Mouse (Mus musculus) G1E (cell line): ENCODE measurements around the gene Spock2. TPM values are rescaled to one million over a fixed set of nuclear protein-coding genes. Genes with fewer than 3 reads are reported as not detected.
A peak's percentile ranks its signal among the peaks of the same experiment; 100 is the strongest.
"Not testable (repeated sequence)": the region's sequence is repeated elsewhere in the genome, so short reads cannot be mapped to it uniquely, and the experiment has no call there.

Experiments used
- ATAC-seq: 2 replicates; pipeline ENCODE4 v1.8.0; 2016; ENCODE audit warnings: mild to moderate bottlenecking; ENCODE audit not compliant: insufficient number of reproducible peaks, poor library complexity, low FRiP score, severe bottlenecking; ENCODE audit errors: extremely low read depth
- DNase-seq: peaks from one replicate; pipeline ENCODE4 v3.0.0; 2012; ENCODE audit warnings: low spot score
- H3K27me3 ChIP-seq: 2 replicates; pipeline ENCODE4 v1.6.1; 2012; ENCODE audit warnings: mild to moderate bottlenecking, low read length, inconsistent platforms; ENCODE audit not compliant: insufficient read depth
- H3K36me3 ChIP-seq: replicated peaks from 2 replicates; pipeline ENCODE3; 2012; ENCODE audit warnings: mild to moderate bottlenecking, inconsistent platforms
- H3K4me1 ChIP-seq: 2 replicates; pipeline ENCODE4 v1.6.1; 2012; ENCODE audit warnings: low read depth, low read length, inconsistent platforms, mixed read lengths; ENCODE audit not compliant: insufficient read depth
- H3K4me3 ChIP-seq: 2 replicates; pipeline ENCODE4 v1.5.1; 2012; ENCODE audit warnings: low read depth, mild to moderate bottlenecking, inconsistent platforms, low read length, moderate library complexity, mixed read lengths
- H3K9me3 ChIP-seq: replicated peaks from 2 replicates; pipeline ENCODE4 v1.6.1; 2012; ENCODE audit warnings: inconsistent platforms
- CTCF ChIP-seq: IDR thresholded peaks from 2 replicates; pipeline ENCODE4 v1.5.1; 2012; ENCODE audit warnings: low read depth, low read length, inconsistent platforms, mixed read lengths
- GATA1 ChIP-seq: IDR thresholded peaks from 2 replicates; pipeline ENCODE4 v1.6.1; 2012; ENCODE audit warnings: borderline replicate concordance, low read length, inconsistent platforms, mixed read lengths
- GATA2 ChIP-seq: IDR thresholded peaks from 2 replicates; pipeline ENCODE4 v1.6.1; 2012; ENCODE audit warnings: low read depth, low read length, inconsistent platforms, borderline replicate concordance
- POLR2AphosphoS5 ChIP-seq: IDR thresholded peaks from 2 replicates; pipeline ENCODE4 v1.6.1; 2012; ENCODE audit warnings: low read depth, low read length, inconsistent platforms; ENCODE audit not compliant: insufficient replicate concordance
- TAL1 ChIP-seq: conservative IDR thresholded peaks from 2 replicates; pipeline ENCODE4 v1.6.1; 2012; ENCODE audit warnings: low read depth, low read length, inconsistent platforms, mixed read lengths
- polyA plus RNA-seq: library from polyadenylated mRNA; stranded (reverse); fragments of >175 nt; gene quantifications from 2 replicates; pipeline ENCODE4 v1.2.3, GENCODE M21; 2012
- total RNA-seq, 2 experiments: library from RNA; stranded (forward) in 1 of 2; stranded (reverse) in 1 of 2; fragments of 200-1000 nt in 1 of 2; fragments of >200 nt in 1 of 2; fragmentation: Nextera tagmentation in 1 of 2; gene quantifications; 2 replicates each; pipeline ENCODE4 v1.2.3; 2014 to 2017

The Spock2 gene
- total and polyA plus RNA-seq, 3 experiments, result not detected

- TF ChIP-seq TAL1 (no peak), GATA2 (no peak), POLR2AphosphoS5 (no peak), GATA1 (no peak), CTCF (no peak)
These were observed 30.9 kb downstream of the Spock2 start for GRCm38 (mm10) chr10:60136935-60137334.

GRCm38 (mm10) chr10:60138680-60139079 lies 32.7 kb downstream of the Spock2 start:
- Histone ChIP-seq H3K4me1 (no peaks in the 10 kb centered on the region), H3K4me3 (no peak overlapping the region), H3K27me3 (no peaks in the 10 kb centered on the region), H3K9me3 (no peaks in the 10 kb centered on the region), H3K36me3 (no peaks in the 10 kb centered on the region)
- ATAC-seq (no peak; the same call in 1 of the 2 replicates), DNase-seq (no peak)
- TF ChIP-seq POLR2AphosphoS5 (no peak), GATA1 (no peak), CTCF (no peak), GATA2 (no peak), TAL1 (no peak)

More at GRCm38 (mm10) chr10:60136935-60137334, 30.9 kb downstream of the Spock2 start:
- no peak for DNase-seq
- Histone ChIP-seq H3K4me1 (no peaks in the 10 kb centered on the region), H3K9me3 (no peaks in the 10 kb centered on the region), H3K36me3 (no peaks in the 10 kb centered on the region), H3K4me3 (no peak overlapping the region), H3K27me3 (peaks cover 4% of the 10 kb centered on the region; the same call in 1 of the 2 replicates)
- no peak for ATAC-seq

DNA sequence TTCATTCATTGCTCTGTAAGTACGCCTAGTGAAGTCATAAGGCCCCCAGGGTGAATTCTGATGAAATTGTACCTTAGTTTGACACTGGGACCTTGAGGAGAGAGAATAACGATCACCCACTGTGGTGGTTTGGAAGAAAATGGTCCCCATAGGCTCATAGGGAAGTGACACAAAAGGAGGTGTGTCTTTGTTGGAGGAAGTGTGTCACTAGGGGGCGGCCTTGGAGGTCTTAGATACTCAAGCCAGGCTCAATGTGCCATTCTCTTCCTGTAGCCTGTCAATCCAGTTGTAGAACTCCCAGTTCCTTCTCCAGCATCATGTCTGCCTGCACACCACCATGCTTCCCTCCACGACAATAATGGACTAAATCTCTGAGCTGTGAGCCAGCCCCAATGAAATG lies 34.7 kb downstream of the Spock2 start:
- no peaks in the 10 kb centered on the region for H3K4me1 ChIP-seq
- no peak overlapping the region for H3K4me3 ChIP-seq
- no peak for DNase-seq
- H3K27me3 ChIP-seq, result no peaks in the 10 kb centered on the region
- TF ChIP-seq TAL1 (no peak), GATA2 (no peak), POLR2AphosphoS5 (no peak)
- no peak for ATAC-seq
- no peaks in the 10 kb centered on the region for H3K9me3 ChIP-seq
- no peaks in the 10 kb centered on the region for H3K36me3 ChIP-seq

GRCm38 (mm10) chr10:60141656-60142160 lies 35.7 kb downstream of the Spock2 start:
- no peak for ATAC-seq
- no peaks in the 10 kb centered on the region for H3K36me3 ChIP-seq

GRCm38 (mm10) chr10:60147510-60148047 lies 41.6 kb downstream of the Spock2 start:
- not testable (repeated sequence) for ATAC-seq, H3K9me3 ChIP-seq

More at GRCm38 (mm10) chr10:60141656-60142160, 35.7 kb downstream of the Spock2 start:
- H3K27me3 ChIP-seq, result no peaks in the 10 kb centered on the region
- no peak for DNase-seq
- H3K4me1 ChIP-seq, result no peaks in the 10 kb centered on the region
- H3K4me3 ChIP-seq, result no peak overlapping the region
- H3K9me3 ChIP-seq, result no peaks in the 10 kb centered on the region
- TF ChIP-seq GATA1 (no peak), CTCF (no peak), TAL1 (no peak), GATA2 (no peak), POLR2AphosphoS5 (no peak)

DNA sequence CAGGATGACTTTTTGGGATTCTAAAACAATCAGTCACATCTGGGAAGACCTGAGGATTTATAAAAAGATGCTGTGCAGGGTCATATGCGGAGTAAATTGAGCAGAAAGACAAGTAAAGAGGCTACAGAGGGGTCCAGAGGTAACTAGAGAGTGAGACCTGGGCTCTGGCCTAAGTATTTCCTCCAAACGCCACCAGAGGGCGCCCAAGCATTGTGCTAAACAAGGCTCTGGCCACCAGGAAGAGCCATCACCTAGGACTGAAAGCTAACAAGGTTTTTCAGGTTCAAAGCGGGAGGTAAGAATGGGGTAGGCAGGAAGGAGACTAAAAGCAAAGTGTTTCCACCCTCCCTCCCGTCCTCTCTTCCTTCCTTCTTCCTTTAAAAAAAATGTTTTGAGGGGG lies 42.1 kb downstream of the Spock2 start:
- no peaks in the 10 kb centered on the region for H3K9me3 ChIP-seq
- TF ChIP-seq CTCF, result peak; percentile 22; the same call in 1 of the 2 replicates
- TF ChIP-seq GATA1, result no peak
- DNase-seq (peak; percentile 13), ATAC-seq (no peak; the same call in 1 of the 2 replicates)
- H3K4me1 ChIP-seq, result no peaks in the 10 kb centered on the region
- H3K36me3 ChIP-seq, result no peaks in the 10 kb centered on the region
- H3K27me3 ChIP-seq, result no peaks in the 10 kb centered on the region
- no peak overlapping the region for H3K4me3 ChIP-seq

More at GRCm38 (mm10) chr10:60147510-60148047, 41.6 kb downstream of the Spock2 start:
- H3K4me3 ChIP-seq, DNase-seq, H3K27me3 ChIP-seq, H3K36me3 ChIP-seq, H3K4me1 ChIP-seq: not testable (repeated sequence)
